Mouse (Mus musculus) cerebellum, adult 9-10 months (tissue): ENCODE results near the gene Pcnx.
A peak's percentile ranks its signal among the peaks of the same experiment; 100 is the strongest.

Experiments
- DNase-seq: peaks from one replicate; pipeline ENCODE4 v3.0.0; 2022

Gene Pcnx

GRCm38 (mm10) chr12:81856696-81857095 lies 3.1 kb upstream of the Pcnx start:
- no peak for DNase-seq

GRCm38 (mm10) chr12:81857251-81857650 lies 2.6 kb upstream of the Pcnx start:
- DNase-seq, result no peak

GRCm38 (mm10) chr12:81857978-81858569 lies 1.7 kb upstream of the Pcnx start:
- no peak for DNase-seq

GRCm38 (mm10) chr12:81860308-81861181 lies 722 bp downstream of the Pcnx start:
- peak; percentile 68 for DNase-seq

GRCm38 (mm10) chr12:81861199-81862085 lies 1.6 kb downstream of the Pcnx start:
- peak; percentile 32 for DNase-seq

- DNase-seq, result no peak
Measured at GRCm38 (mm10) chr12:81862351-81862802, 2.6 kb downstream of the Pcnx start.

GRCm38 (mm10) chr12:81863949-81864348 lies 4.1 kb downstream of the Pcnx start:
- no peak for DNase-seq

GRCm38 (mm10) chr12:81865183-81865582 lies 5.4 kb downstream of the Pcnx start:
- DNase-seq, result no peak

GRCm38 (mm10) chr12:81867316-81867715 lies 7.5 kb downstream of the Pcnx start:
- no peak for DNase-seq

- DNase-seq, result no peak
Measured at GRCm38 (mm10) chr12:81869205-81869940, 9.6 kb downstream of the Pcnx start.

- no peak for DNase-seq
Measured at GRCm38 (mm10) chr12:81873345-81873744, 13.5 kb downstream of the Pcnx start.

GRCm38 (mm10) chr12:81880161-81880560 lies 20.3 kb downstream of the Pcnx start:
- no peak for DNase-seq

- no peak for DNase-seq
Measured at GRCm38 (mm10) chr12:81883255-81884106, 23.7 kb downstream of the Pcnx start.

- DNase-seq, result no peak
Measured at GRCm38 (mm10) chr12:81884107-81884398, 24.2 kb downstream of the Pcnx start.

- no peak for DNase-seq
Measured at GRCm38 (mm10) chr12:81884983-81885382, 25.2 kb downstream of the Pcnx start.

- DNase-seq, result no peak
Measured at GRCm38 (mm10) chr12:81885982-81886381, 26.2 kb downstream of the Pcnx start.

GRCm38 (mm10) chr12:81888954-81889353 lies 29.1 kb downstream of the Pcnx start:
- DNase-seq, result no peak

- DNase-seq, result no peak
Measured at GRCm38 (mm10) chr12:81891946-81892345, 32.1 kb downstream of the Pcnx start.

GRCm38 (mm10) chr12:81894311-81894710 lies 34.5 kb downstream of the Pcnx start:
- no peak for DNase-seq

GRCm38 (mm10) chr12:81895986-81896385 lies 36.2 kb downstream of the Pcnx start:
- DNase-seq, result no peak

GRCm38 (mm10) chr12:81904456-81904855 lies 44.6 kb downstream of the Pcnx start:
- DNase-seq, result no peak

GRCm38 (mm10) chr12:81905865-81906264 lies 46.0 kb downstream of the Pcnx start:
- DNase-seq, result no peak
